ENCODE assay signal across 8 mouse cellular contexts in genomic region chr11:106967630-106968029, GRCm38 (mm10). TPM values are rescaled to one million over a fixed set of nuclear protein-coding genes. Genes with fewer than 3 reads are reported as not detected.
DNase-seq lines count a peak whose midpoint lies in the region; ATAC-seq and TF ChIP-seq lines count a peak whose summit lies in the region.

No protein-coding gene starts in this region.

- H3K27ac ChIP-seq in lung, embryonic 16.5 days (ENCODE audit: low read length) = peak overlapping the region; percentile 58
- no peak overlapping the region for H3K27ac ChIP-seq in forebrain, postnatal 0 days (ENCODE audit: low read depth, low read length)
- H3K27ac ChIP-seq in forebrain, embryonic 16.5 days (ENCODE audit: low read length) = no peak overlapping the region

- peak; percentile 46; the same call in 1 of the 2 replicates for ATAC-seq in lung, embryonic 16.5 days (ENCODE audit: low read depth)
- ATAC-seq in forebrain, postnatal 0 days = no peak
- ATAC-seq in forebrain, embryonic 16.5 days = no peak
- ATAC-seq in erythroblast, adult 5-6 weeks (replicated peaks; ENCODE audit: low FRiP score, poor library complexity, severe bottlenecking) = no peak

- no peaks in the 10 kb centered on the region for H3K9me3 ChIP-seq in lung, embryonic 16.5 days (ENCODE audit: control insufficient read depth, low read length)
- no peaks in the 10 kb centered on the region for H3K9me3 ChIP-seq in forebrain, postnatal 0 days (ENCODE audit: low read length)
- H3K9me3 ChIP-seq in forebrain, embryonic 16.5 days (ENCODE audit: control insufficient read depth, low read length) = no peaks in the 10 kb centered on the region; the same call in 1 of the 2 replicates

- 29% methylated on average over 10 of the region's 10 CpGs for WGBS in lung, embryonic 16.5 days
- 80% methylated on average over 10 of the region's 10 CpGs for WGBS in forebrain, postnatal 0 days
- 84% methylated on average over 10 of the region's 10 CpGs for WGBS in forebrain, embryonic 16.5 days

- H3K4me2 ChIP-seq in lung, embryonic 16.5 days (ENCODE audit: low read depth, low read length) = no peak overlapping the region
- no peak overlapping the region for H3K4me2 ChIP-seq in forebrain, postnatal 0 days (ENCODE audit: low read depth)
- no peak overlapping the region for H3K4me2 ChIP-seq in forebrain, embryonic 16.5 days (ENCODE audit: low read length)

- no peaks in the 10 kb centered on the region for H3K36me3 ChIP-seq in lung, embryonic 16.5 days (ENCODE audit: control insufficient read depth, insufficient read depth, low read length)
- H3K36me3 ChIP-seq in forebrain, postnatal 0 days (ENCODE audit: insufficient read depth) = no peaks in the 10 kb centered on the region
- no peaks in the 10 kb centered on the region for H3K36me3 ChIP-seq in forebrain, embryonic 16.5 days (ENCODE audit: control insufficient read depth, insufficient read depth)

- no peaks in the 10 kb centered on the region for H3K27me3 ChIP-seq in lung, embryonic 16.5 days (ENCODE audit: control insufficient read depth, insufficient read depth, low read depth, low read length)
- H3K27me3 ChIP-seq in forebrain, postnatal 0 days (ENCODE audit: insufficient read depth, low read length) = no peaks in the 10 kb centered on the region
- H3K27me3 ChIP-seq in forebrain, embryonic 16.5 days (replicated peaks; ENCODE audit: control insufficient read depth, insufficient read depth, low read length) = no peaks in the 10 kb centered on the region

- peak; percentile 54 to 61 for DNase-seq in adrenal gland, postnatal 36 days
- DNase-seq in heart, adult 18-20 months = peak; percentile 68 to 87
- DNase-seq in kidney, adult 9 months = peak; percentile 62
- DNase-seq in frontal cortex, postnatal 10 days (ENCODE audit: low spot score in 2 of 2) = no peak
- DNase-seq in forebrain, postnatal 0 days = no peak

- no peak overlapping the region for H3K9ac ChIP-seq in lung, embryonic 16.5 days (ENCODE audit: low read length)
- H3K9ac ChIP-seq in forebrain, postnatal 0 days = no peak overlapping the region
- no peak overlapping the region for H3K9ac ChIP-seq in forebrain, embryonic 16.5 days (replicated peaks; ENCODE audit: low read depth, low read length)

- peaks cover 12% of the 10 kb centered on the region for H3K4me1 ChIP-seq in lung, embryonic 16.5 days (replicated peaks; ENCODE audit: control insufficient read depth, insufficient read depth, low read length)
- H3K4me1 ChIP-seq in forebrain, postnatal 0 days (ENCODE audit: insufficient read depth) = no peaks in the 10 kb centered on the region
- no peaks in the 10 kb centered on the region for H3K4me1 ChIP-seq in forebrain, embryonic 16.5 days (replicated peaks; ENCODE audit: control insufficient read depth, insufficient read depth, low read length)

- H3K4me3 ChIP-seq in lung, embryonic 16.5 days (ENCODE audit: low read length) = no peak overlapping the region
- H3K4me3 ChIP-seq in forebrain, postnatal 0 days (ENCODE audit: low read depth, low read length) = no peak overlapping the region
- no peak overlapping the region for H3K4me3 ChIP-seq in forebrain, embryonic 16.5 days (replicated peaks; ENCODE audit: low read length)

- TF ChIP-seq CTCF in forebrain, postnatal 0 days (IDR thresholded peaks at IDR 0.05; ENCODE audit: low read depth) = no peak

RNA-seq across cellular contexts. Expression of gene Kpna2, which starts 31.7 kb away (rescaled TPM):
- 10 to 100 TPM; 40.8 to 43.6 TPM for total RNA-seq in adrenal gland, postnatal 36 days (2021)
- 10 to 100 TPM; 70.1 to 72.1 TPM for total RNA-seq in heart, adult 18-20 months (2021)
- 437 and 492 TPM in 2 replicates for polyA plus RNA-seq in lung, embryonic 16.5 days (2015; fragmentation: Nextera tagmentation; extraction: Ambion mirVana)
- total RNA-seq in forebrain, postnatal 0 days (2014; rRNA removed) = 75.5 and 83.5 TPM in 2 replicates
- 100 and 102 TPM in 2 replicates for polyA plus RNA-seq in forebrain, postnatal 0 days (2015; fragmentation: Nextera tagmentation; extraction: Ambion mirVana)
- polyA plus RNA-seq in forebrain, embryonic 16.5 days (2015; fragmentation: Nextera tagmentation; extraction: Ambion mirVana) = 230 and 256 TPM in 2 replicates
- 125 and 127 TPM in 2 replicates for total RNA-seq in erythroblast, adult 5-6 weeks (2015; ENCODE audit: low replicate concordance)
- total RNA-seq in erythroblast, adult 5-6 weeks (2017; ENCODE audit: low replicate concordance) = 63.3 and 88.5 TPM in 2 replicates

RNA-seq across cellular contexts. Expression of gene Smurf2, which starts 47.1 kb away (rescaled TPM):
- total RNA-seq in adrenal gland, postnatal 36 days (2021) = 10 to 100 TPM; 36.6 to 42.7 TPM
- total RNA-seq in heart, adult 18-20 months (2021) = 10 to 100 TPM; 36.1 to 37.0 TPM
- polyA plus RNA-seq in lung, embryonic 16.5 days (2015; fragmentation: Nextera tagmentation; extraction: Ambion mirVana) = 16.4 and 17.6 TPM in 2 replicates
- total RNA-seq in forebrain, postnatal 0 days (2014; rRNA removed) = 44.3 and 46.1 TPM in 2 replicates
- polyA plus RNA-seq in forebrain, postnatal 0 days (2015; fragmentation: Nextera tagmentation; extraction: Ambion mirVana) = 6.6 and 7.4 TPM in 2 replicates
- polyA plus RNA-seq in forebrain, embryonic 16.5 days (2015; fragmentation: Nextera tagmentation; extraction: Ambion mirVana) = 15.0 and 17.4 TPM in 2 replicates
- 4.4 and 6.9 TPM in 2 replicates for total RNA-seq in erythroblast, adult 5-6 weeks (2015; ENCODE audit: low replicate concordance)
- 7.7 and 8.5 TPM in 2 replicates for total RNA-seq in erythroblast, adult 5-6 weeks (2017; ENCODE audit: low replicate concordance)

RNA-seq across cellular contexts. Expression of gene 1810010H24Rik, which starts 57.9 kb away (rescaled TPM):
- total RNA-seq in adrenal gland, postnatal 36 days (2021) = 1 to 10 TPM; 2.3 to 4.7 TPM
- 1 to 10 TPM; 1.4 to 3.7 TPM for total RNA-seq in heart, adult 18-20 months (2021)
- 4.4 and 5.1 TPM in 2 replicates for polyA plus RNA-seq in lung, embryonic 16.5 days (2015; fragmentation: Nextera tagmentation; extraction: Ambion mirVana)
- 8.7 and 9.7 TPM in 2 replicates for total RNA-seq in forebrain, postnatal 0 days (2014; rRNA removed)
- polyA plus RNA-seq in forebrain, postnatal 0 days (2015; fragmentation: Nextera tagmentation; extraction: Ambion mirVana) = 9.5 and 10.0 TPM in 2 replicates
- 3.8 and 4.3 TPM in 2 replicates for polyA plus RNA-seq in forebrain, embryonic 16.5 days (2015; fragmentation: Nextera tagmentation; extraction: Ambion mirVana)
- total RNA-seq in erythroblast, adult 5-6 weeks (2015; ENCODE audit: low replicate concordance) = 1.3 TPM in 1 of 2 replicates, not detected in the other
- not detected in 2 replicates for total RNA-seq in erythroblast, adult 5-6 weeks (2017; ENCODE audit: low replicate concordance)

Comparison
In these comparisons a context has a peak if more than half of its experiments do, and no peak if none do; other contexts are left out.
1. DNase-seq: peak in adrenal gland, postnatal 36 days (2 of 2), heart, adult 18-20 months (2 of 2) and kidney, adult 9 months (single experiment); none in frontal cortex, postnatal 10 days (0 of 2) and forebrain, postnatal 0 days (single experiment).